In the genomic region with DNA sequence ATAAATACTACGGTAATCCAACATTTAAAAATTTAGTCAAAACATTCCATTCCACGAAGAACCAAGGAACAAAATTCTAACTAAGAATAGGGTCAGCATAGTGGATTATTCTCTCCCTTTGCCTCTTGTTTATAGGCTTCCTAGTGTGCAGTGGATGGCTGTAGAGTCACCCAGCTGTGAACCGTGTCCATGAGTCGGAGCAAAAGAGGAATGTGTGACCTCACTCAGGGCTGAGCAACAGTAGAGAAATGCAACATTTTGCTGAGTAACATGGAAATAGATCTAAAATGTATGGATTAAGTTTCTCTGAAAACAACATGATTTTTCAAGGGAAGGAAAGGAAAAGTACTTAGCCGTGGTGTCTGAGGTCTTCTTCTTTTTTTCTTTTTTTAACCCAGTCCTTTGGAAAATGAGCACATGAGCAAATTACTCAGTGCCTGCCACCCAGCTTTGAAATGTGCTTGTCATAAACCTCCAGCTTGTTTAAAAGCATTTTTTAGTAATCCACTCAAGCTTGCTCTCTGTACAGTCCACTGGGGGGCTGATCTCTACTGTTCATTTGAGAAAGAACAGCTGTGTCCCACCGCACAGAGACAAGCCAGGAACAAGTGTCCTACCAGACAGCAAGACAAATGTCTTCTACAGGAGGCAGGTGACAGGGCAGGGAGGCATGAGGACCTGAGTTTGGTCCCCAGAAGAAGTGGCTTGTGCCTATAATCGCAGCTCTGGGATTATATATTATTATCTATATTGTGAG, we compare ENCODE assay signal across 30 mouse cellular contexts. TPM values are rescaled to one million over a fixed set of nuclear protein-coding genes. Genes with fewer than 3 reads are reported as not detected.
DNase-seq lines count a peak whose midpoint lies in the region; ATAC-seq and TF ChIP-seq lines count a peak whose summit lies in the region.
"Had no signal": no experiment of that assay in that cellular context is flagged by ENCODE, and none has a peak within 500 bp of the region (broad histone marks: within the 10 kb centered on the region; RNA-seq: fewer than 3 reads in every experiment).

No protein-coding gene starts in this region.

- H3K4me3 ChIP-seq in embryonic facial prominence, embryonic 14.5 days (ENCODE audit: low read depth, low read length), result no peak overlapping the region
- no peak overlapping the region for H3K4me3 ChIP-seq in embryonic facial prominence, embryonic 10.5 days
- no peak overlapping the region for H3K4me3 ChIP-seq in kidney, postnatal 0 days (replicated peaks; ENCODE audit: low read depth, low read length)
- no peak overlapping the region for H3K4me3 ChIP-seq in limb, embryonic 13.5 days
- H3K4me3 ChIP-seq: erythroblast, embryonic 14.5 days; heart, embryonic 15.5 days; intestine, embryonic 15.5 days; layer of hippocampus, adult 2 months; left cerebral cortex, adult 2 months; liver, embryonic 15.5 days; lung, embryonic 15.5 days; midbrain, embryonic 12.5 days; neural tube, embryonic 13.5 days had no signal

- no peak overlapping the region for H3K9ac ChIP-seq in embryonic facial prominence, embryonic 14.5 days (ENCODE audit: low read depth, low read length)
- H3K9ac ChIP-seq in kidney, postnatal 0 days (ENCODE audit: low read depth, low read length), result no peak overlapping the region
- H3K9ac ChIP-seq in limb, embryonic 13.5 days, result no peak overlapping the region
- H3K9ac ChIP-seq: heart, embryonic 15.5 days; intestine, embryonic 15.5 days; liver, embryonic 15.5 days; lung, embryonic 15.5 days; midbrain, embryonic 12.5 days; neural tube, embryonic 13.5 days had no signal

- no peak for TF ChIP-seq CTCF in kidney, postnatal 0 days (IDR thresholded peaks at IDR 0.05; ENCODE audit: low read depth)

- peak; percentile 65; the same call in 1 of the 2 replicates for ATAC-seq in embryonic facial prominence, embryonic 14.5 days (ENCODE audit: low read depth)
- 0 out of 2 replicates have a peak, but pooled peaks have one; percentile 54 for ATAC-seq in kidney, postnatal 0 days (replicated peaks; ENCODE audit: low FRiP score, low read depth)
- peak; percentile 72 for ATAC-seq in limb, embryonic 13.5 days (ENCODE audit: low FRiP score, low read depth)
- ATAC-seq: forebrain, embryonic 16.5 days; hindbrain, postnatal 0 days; intestine, embryonic 15.5 days had no signal

- peak; percentile 57 for DNase-seq in embryonic facial prominence, embryonic 14.5 days (ENCODE audit: low spot score)
- no peak for DNase-seq in embryonic facial prominence, embryonic 10.5 days (ENCODE audit: low spot score)
- peak; percentile 74 for DNase-seq in kidney, postnatal 0 days (ENCODE audit: low spot score)
- DNase-seq in kidney, adult 8-10 months, result no peak
- DNase-seq in NIH3T3 (ENCODE audit: low read depth), result peak; percentile 74
- no peak for DNase-seq in frontal cortex, postnatal 14 days (ENCODE audit: low spot score in 2 of 2)
- no peak for DNase-seq in cerebellum, adult 11 months
- DNase-seq: adrenal gland, adult 2 months; adrenal gland, postnatal 36 days; cerebellum, adult 2 months; cerebellum, postnatal 14 days; gastrocnemius, postnatal 10 days; kidney, postnatal 36 days; liver; right cerebral cortex, postnatal 4 days; thymus, adult 2 months; thymus, postnatal 36 days had no signal

- WGBS in embryonic facial prominence, embryonic 14.5 days, result 57% methylated on average over 7 of the region's 7 CpGs
- WGBS in embryonic facial prominence, embryonic 10.5 days, result 83% methylated on average over 7 of the region's 7 CpGs
- WGBS in kidney, postnatal 0 days, result 40% methylated on average over 7 of the region's 7 CpGs
- 56% methylated on average over 7 of the region's 7 CpGs for WGBS in limb, embryonic 13.5 days

- H3K27me3 ChIP-seq in embryonic facial prominence, embryonic 14.5 days (replicated peaks; ENCODE audit: control insufficient read depth, insufficient read depth, low read length), result no peaks in the 10 kb centered on the region
- 0 out of 2 replicates have a peak, but pooled peaks cover 11% of the 10 kb centered on the region for H3K27me3 ChIP-seq in embryonic facial prominence, embryonic 10.5 days (replicated peaks; ENCODE audit: low read depth, poor library complexity, severe bottlenecking)
- no peaks in the 10 kb centered on the region for H3K27me3 ChIP-seq in kidney, postnatal 0 days (ENCODE audit: insufficient read depth, low read length)
- no peaks in the 10 kb centered on the region for H3K27me3 ChIP-seq in limb, embryonic 13.5 days
- H3K27me3 ChIP-seq: heart, embryonic 15.5 days; intestine, embryonic 15.5 days; liver, embryonic 15.5 days; lung, embryonic 15.5 days had no signal

- H3K4me2 ChIP-seq in embryonic facial prominence, embryonic 14.5 days (ENCODE audit: low read depth, low read length), result no peak overlapping the region
- H3K4me2 ChIP-seq in kidney, postnatal 0 days (ENCODE audit: low read length), result no peak overlapping the region
- no peak overlapping the region for H3K4me2 ChIP-seq in limb, embryonic 13.5 days (replicated peaks)
- H3K4me2 ChIP-seq: heart, embryonic 15.5 days; intestine, embryonic 15.5 days; liver, embryonic 15.5 days; lung, embryonic 15.5 days; midbrain, embryonic 12.5 days; neural tube, embryonic 13.5 days had no signal

- H3K36me3 ChIP-seq in embryonic facial prominence, embryonic 14.5 days (ENCODE audit: control insufficient read depth, insufficient read depth, low read length), result no peaks in the 10 kb centered on the region
- no peaks in the 10 kb centered on the region for H3K36me3 ChIP-seq in embryonic facial prominence, embryonic 10.5 days (replicated peaks)
- H3K36me3 ChIP-seq in kidney, postnatal 0 days (ENCODE audit: insufficient read depth, low read length), result no peaks in the 10 kb centered on the region
- no peaks in the 10 kb centered on the region for H3K36me3 ChIP-seq in limb, embryonic 13.5 days
- H3K36me3 ChIP-seq: G1E; heart, embryonic 15.5 days; intestine, embryonic 15.5 days; liver, embryonic 15.5 days; lung, embryonic 15.5 days; midbrain, embryonic 12.5 days; neural tube, embryonic 13.5 days had no signal

- H3K4me1 ChIP-seq in embryonic facial prominence, embryonic 14.5 days (ENCODE audit: control insufficient read depth, insufficient read depth, low read length), result no peaks in the 10 kb centered on the region
- H3K4me1 ChIP-seq in embryonic facial prominence, embryonic 10.5 days, result peaks cover 6% of the 10 kb centered on the region; the same call in 1 of the 2 replicates
- H3K4me1 ChIP-seq in kidney, postnatal 0 days (replicated peaks; ENCODE audit: insufficient read depth, low read length), result no peaks in the 10 kb centered on the region
- H3K4me1 ChIP-seq in limb, embryonic 13.5 days, result no peaks in the 10 kb centered on the region
- H3K4me1 ChIP-seq: heart, embryonic 15.5 days; intestine, embryonic 15.5 days; liver, embryonic 15.5 days; lung, embryonic 15.5 days; midbrain, embryonic 12.5 days; neural tube, embryonic 13.5 days had no signal

- H3K9me3 ChIP-seq in embryonic facial prominence, embryonic 14.5 days (ENCODE audit: control insufficient read depth, low read length), result no peaks in the 10 kb centered on the region
- H3K9me3 ChIP-seq in embryonic facial prominence, embryonic 10.5 days, result no peaks in the 10 kb centered on the region
- H3K9me3 ChIP-seq in kidney, postnatal 0 days (replicated peaks; ENCODE audit: low read length), result no peaks in the 10 kb centered on the region
- H3K9me3 ChIP-seq in limb, embryonic 13.5 days, result no peaks in the 10 kb centered on the region
- H3K9me3 ChIP-seq: G1E; heart, embryonic 15.5 days; intestine, embryonic 15.5 days; liver, embryonic 15.5 days; lung, embryonic 15.5 days; midbrain, embryonic 12.5 days; neural tube, embryonic 13.5 days had no signal

- no peak overlapping the region for H3K27ac ChIP-seq in embryonic facial prominence, embryonic 14.5 days (replicated peaks; ENCODE audit: low read depth, low read length)
- H3K27ac ChIP-seq in embryonic facial prominence, embryonic 10.5 days (replicated peaks), result no peak overlapping the region
- H3K27ac ChIP-seq in kidney, postnatal 0 days, result no peak overlapping the region
- H3K27ac ChIP-seq in limb, embryonic 13.5 days, result no peak overlapping the region
- H3K27ac ChIP-seq: heart, embryonic 15.5 days; hindbrain, postnatal 0 days; intestine, embryonic 15.5 days; layer of hippocampus, adult 2 months; left cerebral cortex, adult 2 months; liver, embryonic 15.5 days; lung, embryonic 15.5 days; midbrain, embryonic 12.5 days; neural tube, embryonic 13.5 days had no signal

RNA-seq across cellular contexts. Expression of a gene that starts 8.9 kb away (rescaled TPM):
- polyA plus RNA-seq in embryonic facial prominence, embryonic 14.5 days (2014; fragmentation: Nextera tagmentation; extraction: Ambion mirVana), result 1.1 TPM in 2 replicates
- 0.42 and 0.47 TPM in 2 replicates for polyA plus RNA-seq in embryonic facial prominence, embryonic 10.5 days (2016; fragmentation: Nextera tagmentation; extraction: Ambion mirVana)
- polyA plus RNA-seq in kidney, postnatal 0 days (2015; fragmentation: Nextera tagmentation; extraction: Ambion mirVana), result 0.17 and 0.28 TPM in 2 replicates
- polyA plus RNA-seq in limb, embryonic 13.5 days (2015; fragmentation: Nextera tagmentation; extraction: Ambion mirVana), result 0.18 and 0.28 TPM in 2 replicates
- polyA plus RNA-seq: G1E had no signal

Comparison
In these comparisons a context has a peak if more than half of its experiments do, and no peak if none do; other contexts are left out.
1. DNase-seq: peak in embryonic facial prominence, embryonic 14.5 days (single experiment), kidney, postnatal 0 days (single experiment) and NIH3T3 (single experiment); none in embryonic facial prominence, embryonic 10.5 days (single experiment), kidney, adult 8-10 months (0 of 2), frontal cortex, postnatal 14 days (0 of 2) and cerebellum, adult 11 months (single experiment).
2. Peak in every context shown above with its lines, with median percentiles within 50 percentile points of each other: ATAC-seq.